Mouse (Mus musculus) neural tube, embryonic 11.5 days (tissue): ENCODE data around the gene Stxbp1. TPM values are rescaled to one million over a fixed set of nuclear protein-coding genes. Genes with fewer than 3 reads are reported as not detected.

Experiments used
- ATAC-seq: fragments of 200-750 bp; cut with Nextera tagmentation; 2 replicates; pipeline ENCODE4 v1.8.0; 2017; ENCODE audit warnings: moderate number of reproducible peaks, mild to moderate bottlenecking, moderate TSS enrichment, moderate library complexity; ENCODE audit not compliant: insufficient read depth, low FRiP score, low TSS enrichment
- DNase-seq: peaks from one replicate; pipeline ENCODE4 v3.0.0-alpha.2; 2015; ENCODE audit warnings: low spot score
- H3K27ac ChIP-seq: fragments of 300-500 bp; sonication (generic); 2 replicates; pipeline ENCODE4 v1.5.1; 2014; ENCODE audit warnings: low read depth, mild to moderate bottlenecking, low read length
- H3K27me3 ChIP-seq: fragments of 300-500 bp; sonication (generic); 2 replicates; pipeline ENCODE4 v1.6.1; 2014; ENCODE audit warnings: mild to moderate bottlenecking, low read length, mixed read lengths; ENCODE audit not compliant: control insufficient read depth, insufficient read depth
- H3K36me3 ChIP-seq: fragments of 300-500 bp; sonication (generic); 2 replicates; pipeline ENCODE4 v1.6.1; 2014; ENCODE audit warnings: mild to moderate bottlenecking, low read length, moderate library complexity, mixed read lengths; ENCODE audit not compliant: control insufficient read depth, insufficient read depth
- H3K4me1 ChIP-seq: fragments of 300-500 bp; sonication (generic); 2 replicates; pipeline ENCODE4 v1.6.1; 2014; ENCODE audit warnings: low read length, mixed read lengths; ENCODE audit not compliant: control insufficient read depth, insufficient read depth
- H3K4me2 ChIP-seq: fragments of 300-500 bp; sonication (generic); 2 replicates; pipeline ENCODE4 v1.6.1; 2014; ENCODE audit warnings: low read depth, mild to moderate bottlenecking, moderate library complexity
- H3K4me3 ChIP-seq: fragments of 300-500 bp; sonication (generic); 2 replicates; pipeline ENCODE4 v1.5.1; 2014; ENCODE audit warnings: low read depth, low read length
- H3K9ac ChIP-seq: fragments of 300-500 bp; sonication (generic); 2 replicates; pipeline ENCODE4 v1.6.1; 2014; ENCODE audit warnings: mild to moderate bottlenecking, low read length
- H3K9me3 ChIP-seq: fragments of 300-500 bp; sonication (generic); 2 replicates; pipeline ENCODE4 v1.6.1; 2016; ENCODE audit warnings: low read length; ENCODE audit not compliant: control insufficient read depth
- WGBS: fragments of 180-500 bp; shearing (Covaris S2); extraction: QIAGEN DNeasy Blood & Tissue Kit; methylation state at CpG from one replicate; pipeline ENCODE4 v1.1.7; 2014; 5-methylcytosine and 5-hydroxymethylcytosine counted together
- polyA plus RNA-seq: library from polyadenylated mRNA; unstranded; fragments of >200 nt; fragmentation: Nextera tagmentation; extraction: Ambion mirVana; gene quantifications from 2 replicates; pipeline ENCODE4 v1.2.1, GENCODE M21; 2014

Gene Stxbp1
- 74.0 and 89.9 TPM in 2 replicates for polyA plus RNA-seq

DNA sequence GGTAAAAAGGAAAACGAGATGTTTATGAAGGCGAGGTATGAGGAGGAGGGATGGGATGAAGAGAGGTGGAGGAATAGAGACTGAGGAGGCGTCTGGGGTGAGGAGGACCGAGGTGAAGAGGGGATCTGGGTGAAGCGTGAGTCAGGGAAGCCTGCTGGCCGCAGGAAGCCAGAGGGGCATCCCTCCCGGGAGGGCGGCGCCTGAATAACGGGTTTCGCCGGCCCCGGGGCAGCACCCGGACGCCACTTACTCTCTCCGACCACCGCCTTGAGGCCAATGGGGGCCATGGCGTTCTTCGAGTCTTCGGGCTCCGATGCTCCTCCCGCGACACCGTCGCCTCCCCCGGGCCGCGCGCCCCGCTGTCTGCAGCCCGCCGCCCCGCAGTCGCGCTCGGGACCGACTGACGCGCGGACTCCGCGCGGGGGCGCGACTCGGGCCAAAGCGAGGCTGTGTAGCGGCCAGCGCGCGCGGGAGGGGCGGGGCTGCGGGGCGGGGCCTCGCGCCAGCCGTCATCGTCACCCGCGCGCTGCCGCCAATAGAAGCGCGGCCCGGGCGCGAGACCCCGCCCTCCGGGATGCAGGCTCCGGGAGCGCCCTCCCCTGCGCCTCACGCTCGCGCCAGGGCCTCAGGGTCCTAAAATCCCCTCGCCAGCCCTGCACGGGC is at the start of gene Stxbp1:
TSS of gene Stxbp1 (minus strand) at position 441 of the 663 bp plus-strand sequence.
- Histone ChIP-seq H3K27ac (peak within 1 kb of the TSS; percentile 78), H3K9ac (peak within 1 kb of the TSS; percentile 65), H3K4me1 (peaks cover 3% of the 10 kb centered on the region; the same call in 1 of the 2 replicates), H3K4me3 (peak within 1 kb of the TSS; percentile 68), H3K9me3 (no peaks in the 10 kb centered on the region), H3K27me3 (no peaks in the 10 kb centered on the region), H3K36me3 (no peaks in the 10 kb centered on the region), H3K4me2 (peak within 1 kb of the TSS; percentile 93)
- ATAC-seq (peak; percentile 94), DNase-seq (peak; percentile 96)
- under 1% methylated on average over 50 of the region's 78 CpGs for WGBS

DNA sequence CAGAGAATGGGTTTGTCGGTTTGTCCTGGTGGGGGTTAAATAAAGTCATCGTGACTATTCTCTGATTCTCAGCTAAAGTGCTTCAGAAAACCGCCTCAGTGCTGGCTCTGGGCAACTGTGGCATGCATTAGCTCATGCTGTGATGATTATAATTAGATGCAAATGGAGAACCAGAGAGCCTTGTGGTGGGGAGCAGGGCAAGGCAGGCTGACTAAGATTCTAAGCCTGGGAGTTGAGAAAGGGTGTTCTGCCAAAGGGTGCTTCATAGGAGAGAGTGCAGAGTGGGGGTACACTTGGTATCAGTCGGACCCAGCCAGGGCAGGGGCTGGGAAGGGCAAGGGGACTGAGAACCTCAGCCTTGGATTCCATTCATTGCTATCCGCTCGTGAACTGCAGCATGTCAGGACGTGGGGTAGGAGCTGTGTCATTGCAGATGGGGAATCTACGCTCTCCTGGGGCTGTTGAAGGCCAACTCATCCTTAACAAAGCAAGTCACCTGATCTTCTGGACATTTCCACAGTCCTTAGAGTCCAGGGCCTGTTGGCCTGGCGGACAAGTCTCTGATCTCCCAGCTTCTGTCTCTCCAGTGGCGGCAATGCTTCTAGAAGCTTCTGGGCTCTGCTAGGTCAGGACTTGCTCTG is 49.6 kb upstream of the Stxbp1 start:
- DNase-seq (no peak), ATAC-seq (no peak)
- H3K27ac ChIP-seq = no peak overlapping the region

DNA sequence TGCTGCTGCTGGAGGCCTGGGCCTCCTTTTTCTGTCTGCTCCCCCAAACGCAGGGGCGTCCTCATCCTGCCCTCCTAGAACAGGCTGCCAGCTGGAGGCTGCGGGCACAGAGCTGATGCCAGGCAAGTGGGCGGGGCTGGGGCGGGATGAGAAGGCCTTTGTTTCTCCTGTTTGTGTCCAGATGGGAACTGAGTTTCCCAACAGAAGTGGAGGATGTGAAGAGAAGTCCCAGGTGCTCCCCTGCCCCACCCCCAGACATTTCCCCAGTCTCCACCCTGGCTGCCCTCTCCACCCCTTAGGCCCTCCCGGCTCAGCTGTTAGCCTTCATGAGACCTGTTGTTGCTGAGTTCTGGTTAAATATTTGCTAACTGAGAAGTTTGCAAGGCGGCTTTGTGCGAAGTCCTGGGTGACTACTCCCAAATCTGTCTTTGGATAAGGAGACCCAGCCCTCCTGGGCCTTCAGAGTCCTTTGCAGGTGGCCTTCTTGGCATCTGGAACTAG is 48.6 kb upstream of the Stxbp1 start:
- no peaks in the 10 kb centered on the region for H3K27me3 ChIP-seq
- no peak overlapping the region for H3K4me3 ChIP-seq
- no peaks in the 10 kb centered on the region for H3K36me3 ChIP-seq
- H3K9me3 ChIP-seq = no peaks in the 10 kb centered on the region
- no peak overlapping the region; the same call in 1 of the 2 replicates for H3K27ac ChIP-seq
- 41% methylated on average over 8 of the region's 8 CpGs for WGBS
- DNase-seq (no peak), ATAC-seq (no peak)
- H3K4me1 ChIP-seq = peaks cover 5% of the 10 kb centered on the region; the same call in 1 of the 2 replicates
- H3K4me2 ChIP-seq = no peak overlapping the region
- H3K9ac ChIP-seq = no peak overlapping the region

More for the DNA sequence above, 49.6 kb upstream of the Stxbp1 start:
- Histone ChIP-seq H3K27me3 (no peaks in the 10 kb centered on the region), H3K4me2 (no peak overlapping the region), H3K4me3 (no peak overlapping the region), H3K4me1 (peaks cover 5% of the 10 kb centered on the region; the same call in 1 of the 2 replicates), H3K9ac (no peak overlapping the region), H3K36me3 (no peaks in the 10 kb centered on the region), H3K9me3 (no peaks in the 10 kb centered on the region)
- WGBS = 56% methylated on average over 10 of the region's 10 CpGs

DNA sequence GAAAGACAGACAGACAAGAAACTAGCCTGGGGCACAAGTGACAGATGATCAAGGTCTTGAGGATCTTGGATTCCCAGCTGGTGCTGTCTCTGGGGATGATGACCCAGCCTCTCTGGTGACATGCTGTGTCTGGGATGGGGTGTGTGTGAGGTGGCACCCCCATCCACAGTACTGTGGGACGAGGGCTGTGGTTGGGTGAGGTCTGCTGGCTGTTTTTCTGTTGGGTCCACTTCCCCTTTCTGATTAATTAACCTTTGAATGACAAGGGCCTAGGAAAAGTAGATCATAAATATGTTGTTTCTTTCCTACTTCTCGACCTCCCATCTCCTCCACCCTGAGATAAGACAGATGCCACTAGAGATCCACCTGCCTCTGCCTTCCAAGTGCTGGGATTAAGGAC is 47.1 kb upstream of the Stxbp1 start:
- DNase-seq (no peak), ATAC-seq (no peak)
- peaks cover 5% of the 10 kb centered on the region; the same call in 1 of the 2 replicates for H3K4me1 ChIP-seq
- no peaks in the 10 kb centered on the region for H3K36me3 ChIP-seq
- no peak overlapping the region for H3K27ac ChIP-seq
- 81% methylated on average over 2 of the region's 2 CpGs for WGBS
- no peak overlapping the region for H3K4me3 ChIP-seq
- H3K4me2 ChIP-seq = no peak overlapping the region
- no peak overlapping the region for H3K9ac ChIP-seq
- no peaks in the 10 kb centered on the region for H3K27me3 ChIP-seq
- no peaks in the 10 kb centered on the region for H3K9me3 ChIP-seq

DNA sequence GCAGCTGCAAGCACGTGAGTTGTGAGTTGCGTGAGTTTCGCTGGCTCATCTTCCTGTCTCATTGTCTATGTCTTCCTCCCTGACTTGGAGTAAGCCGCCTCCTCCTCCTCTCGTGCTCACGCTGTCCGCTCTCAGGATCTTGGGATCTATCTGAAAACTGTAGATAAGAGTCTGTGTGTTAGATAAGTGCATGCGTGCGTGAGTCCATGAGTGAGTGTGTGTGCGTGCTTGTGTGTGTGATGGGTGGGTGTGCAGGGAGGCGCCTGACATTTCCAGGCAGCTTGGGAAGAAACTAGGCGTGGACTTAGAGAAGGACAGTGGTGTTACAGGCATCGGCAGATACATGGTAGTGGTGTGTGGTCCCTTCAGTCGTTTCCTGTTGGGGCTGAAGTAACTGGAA is 45.4 kb upstream of the Stxbp1 start:
- WGBS = 93% methylated on average over 14 of the region's 14 CpGs
- Histone ChIP-seq H3K4me1 (peaks cover 11% of the 10 kb centered on the region), H3K4me2 (no peak overlapping the region), H3K4me3 (no peak overlapping the region), H3K27ac (no peak overlapping the region), H3K9me3 (no peaks in the 10 kb centered on the region), H3K27me3 (no peaks in the 10 kb centered on the region), H3K36me3 (no peaks in the 10 kb centered on the region), H3K9ac (no peak overlapping the region)
- DNase-seq = no peak
- ATAC-seq = no peak

DNA sequence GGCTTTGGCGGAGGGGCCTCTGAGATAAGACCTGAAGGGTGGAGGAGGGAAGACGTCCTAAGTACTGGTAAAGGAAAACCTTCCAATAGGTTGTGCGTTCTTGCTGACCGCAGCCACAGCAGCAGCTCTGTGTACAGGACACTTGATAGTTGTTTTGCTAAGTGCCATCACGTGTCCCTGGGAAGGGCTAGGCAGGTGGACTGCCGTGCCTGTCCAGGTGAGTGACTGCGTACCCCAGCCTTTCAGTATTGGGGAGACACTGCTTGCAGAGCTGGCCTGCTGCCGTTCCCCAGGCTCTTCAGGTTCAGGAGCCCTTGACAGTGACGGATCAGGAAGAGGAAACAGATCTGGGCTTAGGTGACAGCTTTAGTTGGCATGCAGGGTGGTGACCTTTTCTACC is 44.2 kb upstream of the Stxbp1 start:
- Histone ChIP-seq H3K9ac (no peak overlapping the region), H3K9me3 (no peaks in the 10 kb centered on the region), H3K27me3 (no peaks in the 10 kb centered on the region), H3K4me2 (no peak overlapping the region), H3K36me3 (no peaks in the 10 kb centered on the region), H3K27ac (no peak overlapping the region), H3K4me3 (no peak overlapping the region), H3K4me1 (peaks cover 8% of the 10 kb centered on the region)
- ATAC-seq = no peak
- no peak for DNase-seq
- 78% methylated on average over 9 of the region's 9 CpGs for WGBS

DNA sequence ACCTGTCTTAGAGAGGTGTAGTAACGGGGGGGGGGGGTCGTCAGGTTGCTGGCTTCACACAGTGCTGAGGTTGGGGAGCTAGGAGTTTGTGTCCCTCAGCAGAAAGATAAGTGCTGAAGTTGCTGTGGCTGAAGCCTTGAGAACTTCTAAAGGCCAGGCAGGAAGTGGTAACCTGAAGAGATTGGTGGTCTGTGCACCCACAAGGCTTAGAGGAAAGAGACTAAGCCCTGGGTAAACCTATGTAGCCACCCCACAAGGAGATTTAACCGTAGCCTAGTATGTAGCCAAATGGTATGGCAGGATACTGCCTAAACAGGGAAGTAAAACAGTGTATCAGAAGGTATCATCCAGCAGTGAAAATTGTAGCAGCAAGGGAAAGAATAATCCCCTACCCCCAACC is 43.2 kb upstream of the Stxbp1 start:
- Histone ChIP-seq H3K9me3 (no peaks in the 10 kb centered on the region), H3K27me3 (no peaks in the 10 kb centered on the region), H3K4me2 (no peak overlapping the region), H3K4me3 (no peak overlapping the region), H3K4me1 (peaks cover 6% of the 10 kb centered on the region), H3K36me3 (no peaks in the 10 kb centered on the region), H3K9ac (no peak overlapping the region), H3K27ac (no peak overlapping the region)
- ATAC-seq (no peak), DNase-seq (no peak)
- 89% methylated on average over 3 of the region's 3 CpGs for WGBS

DNA sequence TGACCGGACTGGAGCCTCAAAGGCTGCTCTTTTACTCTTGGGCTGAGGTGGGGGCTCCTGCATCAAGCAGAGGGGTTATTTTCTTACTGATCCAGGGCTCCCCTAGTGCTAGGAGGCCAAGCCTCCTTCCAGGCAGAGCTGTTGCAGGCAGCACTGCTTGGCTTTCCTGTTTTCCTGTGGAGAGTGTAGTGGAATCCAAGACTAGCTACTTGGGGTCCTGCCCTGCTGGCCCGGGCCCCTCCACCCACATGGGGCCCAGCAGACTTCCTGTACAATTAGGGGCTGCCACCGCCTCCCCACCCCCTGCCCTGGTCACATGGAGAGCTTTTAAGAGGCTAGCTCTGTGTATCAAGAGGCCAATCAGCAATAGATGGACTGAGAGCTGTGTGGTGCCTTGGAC is 41.5 kb upstream of the Stxbp1 start:
- no peaks in the 10 kb centered on the region for H3K36me3 ChIP-seq
- H3K4me2 ChIP-seq = no peak overlapping the region
- DNase-seq = peak; percentile 8
- ATAC-seq = no peak
- peak overlapping the region; percentile 67 for H3K27ac ChIP-seq
- H3K4me1 ChIP-seq = peaks cover 11% of the 10 kb centered on the region
- WGBS = 30% methylated on average over 3 of the region's 3 CpGs
- H3K9ac ChIP-seq = no peak overlapping the region
- no peak overlapping the region for H3K4me3 ChIP-seq
- H3K9me3 ChIP-seq = no peaks in the 10 kb centered on the region
- no peaks in the 10 kb centered on the region for H3K27me3 ChIP-seq

DNA sequence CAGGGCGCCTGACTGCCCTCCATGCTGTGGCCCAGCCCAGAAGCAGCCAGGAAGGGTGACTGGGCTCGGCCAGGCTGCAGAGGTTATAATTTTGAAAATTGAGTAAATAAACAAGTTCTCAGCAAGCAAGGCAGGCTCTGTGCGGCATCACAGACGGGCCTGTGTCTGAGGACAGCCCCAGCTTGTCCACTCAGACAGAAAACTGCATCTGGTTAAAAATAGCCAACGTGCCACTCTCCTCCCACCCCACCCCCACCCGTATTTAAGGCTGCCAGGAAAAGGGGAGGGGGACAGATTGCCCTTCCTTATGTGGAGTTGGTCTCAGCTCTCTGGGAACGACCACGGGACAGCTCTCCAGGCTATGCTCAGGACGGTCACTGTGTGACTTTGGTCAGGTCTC is 41.0 kb upstream of the Stxbp1 start:
- peak; percentile 42 for DNase-seq
- Histone ChIP-seq H3K9ac (peak overlapping the region; percentile 43), H3K36me3 (no peaks in the 10 kb centered on the region), H3K9me3 (no peaks in the 10 kb centered on the region), H3K4me3 (no peak overlapping the region), H3K4me1 (peaks cover 11% of the 10 kb centered on the region), H3K4me2 (no peak overlapping the region), H3K27ac (peak overlapping the region; percentile 67), H3K27me3 (no peaks in the 10 kb centered on the region)
- 17% methylated on average over 9 of the region's 9 CpGs for WGBS
- ATAC-seq = no peak
